Mouse (Mus musculus) spleen, adult 2 months (tissue): Measurements from ENCODE around the gene Ret. TPM values are rescaled to one million over a fixed set of nuclear protein-coding genes. Genes with fewer than 3 reads are reported as not detected.

Experiments
- DNase-seq, 2 experiments: peaks; one replicate each; pipeline versions ENCODE4 v3.0.0 to v3.0.0-alpha.2; 2012 to 2021; ENCODE audit warnings: low spot score in 2 of 2, low read depth in 1 of 2
- H3K27ac ChIP-seq: fragments of 200-500 bp; 2 replicates; pipeline ENCODE4 v1.5.1; 2012; ENCODE audit warnings: low read length, inconsistent platforms; ENCODE audit not compliant: insufficient read depth
- H3K27me3 ChIP-seq: fragments of 200-500 bp; 2 replicates; pipeline ENCODE4 v1.6.1; 2012; ENCODE audit warnings: mild to moderate bottlenecking, moderate library complexity, low read length, inconsistent platforms; ENCODE audit not compliant: control insufficient read depth, insufficient read depth
- H3K36me3 ChIP-seq: fragments of 200-500 bp; 2 replicates; pipeline ENCODE4 v1.6.1; 2012; ENCODE audit warnings: mild to moderate bottlenecking, low read length, inconsistent platforms; ENCODE audit not compliant: control insufficient read depth, insufficient read depth
- H3K4me1 ChIP-seq: fragments of 200-500 bp; 2 replicates; pipeline ENCODE4 v1.6.1; 2011; ENCODE audit warnings: inconsistent platforms; ENCODE audit not compliant: control insufficient read depth, insufficient read depth, insufficient read length
- H3K4me3 ChIP-seq: fragments of 200-500 bp; 2 replicates; pipeline ENCODE4 v1.5.1; 2011; ENCODE audit warnings: mild to moderate bottlenecking, inconsistent platforms; ENCODE audit not compliant: insufficient read depth, insufficient read length; ENCODE audit errors: extremely low read depth
- CTCF ChIP-seq: fragments of 200-500 bp; IDR thresholded peaks from 2 replicates; pipeline ENCODE4 v1.5.1; 2011; ENCODE audit warnings: mild to moderate bottlenecking, inconsistent platforms; ENCODE audit not compliant: insufficient read depth, insufficient read length, insufficient replicate concordance; ENCODE audit errors: extremely low read depth
- POLR2A ChIP-seq: fragments of 200-500 bp; IDR thresholded peaks from 2 replicates; pipeline ENCODE4 v1.6.1; 2011; ENCODE audit warnings: low read depth, low read length, inconsistent platforms
- WGBS: fragments of 180-500 bp; shearing (Covaris S2); methylation state at CpG from one replicate; pipeline ENCODE4 v1.1.7; 2018; 5-methylcytosine and 5-hydroxymethylcytosine counted together
- polyA plus RNA-seq: library from polyadenylated mRNA; depleted of rRNA; stranded (reverse); fragments of >200 nt; gene quantifications from 2 replicates; pipeline ENCODE4 v1.2.3, GENCODE M21; 2012

Ret gene
- polyA plus RNA-seq, 1 experiment, result 0.68 TPM

- Histone ChIP-seq H3K27ac (no peak overlapping the region), H3K27me3 (no peaks in the 10 kb centered on the region), H3K4me1 (no peaks in the 10 kb centered on the region), H3K36me3 (no peaks in the 10 kb centered on the region), H3K4me3 (no peak overlapping the region)
- WGBS, result 89% methylated on average over 8 of the region's 8 CpGs
- no peak for TF ChIP-seq POLR2A
- no peak for TF ChIP-seq CTCF
- no peak for DNase-seq
Observed at GRCm38 (mm10) chr6:118208326-118208725, 10.8 kb upstream of the Ret start.

DNA sequence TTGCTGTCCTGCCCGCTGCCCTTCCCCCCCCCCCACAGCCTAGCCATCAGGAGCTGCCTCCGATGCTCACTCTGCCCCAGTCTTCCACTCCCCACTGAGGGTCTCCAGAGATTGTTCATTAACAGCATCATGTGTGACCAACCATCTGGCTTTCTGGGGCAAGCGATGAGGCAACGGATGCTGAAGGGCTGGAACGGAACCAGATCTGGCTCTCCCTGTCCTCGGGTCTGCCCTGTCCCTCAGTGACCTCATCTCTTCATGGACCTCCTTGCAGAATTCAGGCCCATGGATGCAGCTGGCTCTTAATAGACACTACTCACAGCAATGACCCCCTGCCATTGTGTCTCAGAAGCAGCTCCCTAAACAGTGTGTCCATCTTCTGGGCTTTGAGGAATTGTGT is 8.9 kb upstream of the Ret start:
- no peak overlapping the region for H3K4me3 ChIP-seq
- no peaks in the 10 kb centered on the region for H3K4me1 ChIP-seq
- H3K27me3 ChIP-seq, result no peaks in the 10 kb centered on the region
- TF ChIP-seq POLR2A (no peak), CTCF (no peak)
- 92% methylated on average over 6 of the region's 6 CpGs for WGBS
- H3K27ac ChIP-seq, result no peak overlapping the region
- H3K36me3 ChIP-seq, result no peaks in the 10 kb centered on the region
- DNase-seq, result no peak

DNA sequence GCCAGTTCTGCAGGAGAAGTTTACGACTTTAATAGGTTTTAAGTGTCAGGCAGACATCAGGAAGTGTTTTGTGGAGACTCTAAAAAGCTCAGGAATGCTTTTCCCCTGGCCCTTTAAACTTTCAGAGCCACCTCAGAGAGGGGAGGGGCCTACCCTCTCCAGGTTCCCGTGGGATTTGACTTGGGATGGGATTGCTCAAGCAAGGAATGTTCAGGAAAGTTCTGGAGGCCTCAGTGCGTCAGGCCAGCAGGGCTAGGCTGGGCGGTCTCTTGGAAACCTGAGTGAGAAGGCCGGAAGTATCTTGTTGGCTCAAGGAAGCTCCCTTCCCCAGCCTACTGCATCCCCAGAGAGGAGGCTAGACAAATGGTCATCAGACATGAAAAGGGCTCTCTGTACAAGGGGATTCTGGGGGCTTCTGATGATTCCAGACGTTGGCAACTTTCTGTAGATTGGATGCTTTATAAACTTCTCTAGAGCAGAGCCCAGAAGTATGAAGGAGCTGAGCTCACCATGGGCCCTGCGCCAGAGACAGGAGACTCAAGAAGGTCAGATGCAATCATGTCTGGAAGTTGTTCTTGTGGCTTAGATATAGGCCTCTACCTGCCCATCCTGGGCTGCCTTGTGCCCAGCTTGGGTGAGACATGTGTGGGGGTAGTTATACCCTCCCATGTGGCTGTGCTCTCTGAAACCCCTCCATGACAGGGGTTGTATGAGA is 7.8 kb upstream of the Ret start:
- Histone ChIP-seq H3K27me3 (no peaks in the 10 kb centered on the region), H3K4me1 (no peaks in the 10 kb centered on the region), H3K27ac (no peak overlapping the region), H3K36me3 (no peaks in the 10 kb centered on the region), H3K4me3 (no peak overlapping the region)
- WGBS, result 70% methylated on average over 7 of the region's 7 CpGs
- TF ChIP-seq CTCF, result no peak
- no peak for DNase-seq

DNA sequence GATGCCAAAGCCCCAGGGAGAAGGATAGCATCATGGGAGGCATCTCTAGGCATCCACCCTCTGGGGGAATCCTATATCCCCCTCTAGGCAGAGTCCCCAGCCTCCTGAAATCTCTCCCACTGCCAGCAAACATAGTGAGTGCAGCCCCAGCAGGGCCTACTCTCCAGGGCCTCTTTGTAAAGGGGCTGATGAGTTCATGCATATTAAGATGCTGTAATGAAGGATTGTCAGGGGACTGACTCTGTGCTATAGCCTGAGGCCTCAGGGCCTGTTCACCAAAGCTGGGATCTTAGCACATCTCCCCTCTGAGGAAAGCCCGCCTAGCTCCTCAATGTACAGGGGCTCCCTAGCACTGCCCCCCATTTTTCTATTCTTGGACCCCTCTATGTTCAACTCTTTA is 6.6 kb upstream of the Ret start:
- WGBS, result 91% methylated on average over 1 of the region's 1 CpGs
- DNase-seq, result no peak
- Histone ChIP-seq H3K27ac (no peak overlapping the region), H3K4me1 (no peaks in the 10 kb centered on the region), H3K4me3 (no peak overlapping the region), H3K27me3 (no peaks in the 10 kb centered on the region), H3K36me3 (no peaks in the 10 kb centered on the region)
- TF ChIP-seq POLR2A (no peak), CTCF (no peak)

- Histone ChIP-seq H3K4me1 (peaks cover 4% of the 10 kb centered on the region; the same call in 1 of the 2 replicates), H3K27me3 (peaks cover 11% of the 10 kb centered on the region), H3K36me3 (no peaks in the 10 kb centered on the region), H3K27ac (no peak overlapping the region), H3K4me3 (peak overlapping the region; percentile 39; the same call in 1 of the 2 replicates)
- DNase-seq, result no peak
- under 1% methylated on average over 84 of the region's 84 CpGs for WGBS
- TF ChIP-seq CTCF (no peak), POLR2A (no peak)
Observed at GRCm38 (mm10) chr6:118196751-118197439, 623 bp downstream of the Ret start.

DNA sequence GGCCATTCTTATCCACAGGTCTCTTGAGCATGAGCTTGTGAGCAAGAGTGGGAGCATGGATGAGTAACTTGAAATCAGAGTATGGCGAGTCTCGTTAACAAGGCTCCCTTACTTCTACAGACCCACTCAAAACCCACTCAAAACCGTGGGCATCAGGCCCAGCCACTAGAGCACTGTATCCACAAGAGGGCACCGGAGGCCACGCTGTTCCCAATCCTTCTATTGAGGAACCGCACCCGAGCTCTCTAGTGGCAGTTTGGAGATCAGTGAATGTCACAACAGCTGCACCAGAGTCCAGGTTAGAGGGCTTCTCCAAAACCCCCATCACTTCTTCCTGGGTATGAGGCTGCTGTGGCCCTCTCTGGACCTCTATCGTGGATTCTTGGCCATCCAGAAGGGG is 2.4 kb downstream of the Ret start:
- no peak for TF ChIP-seq POLR2A
- peaks cover 11% of the 10 kb centered on the region for H3K27me3 ChIP-seq
- no peak overlapping the region for H3K4me3 ChIP-seq
- H3K4me1 ChIP-seq, result peaks cover 4% of the 10 kb centered on the region; the same call in 1 of the 2 replicates
- WGBS, result 24% methylated on average over 8 of the region's 8 CpGs
- H3K36me3 ChIP-seq, result no peaks in the 10 kb centered on the region
- DNase-seq, result no peak
- no peak overlapping the region for H3K27ac ChIP-seq

GRCm38 (mm10) chr6:118192882-118193281 is 4.6 kb downstream of the Ret start:
- no peak for DNase-seq
- 7% methylated on average over 3 of the region's 3 CpGs for WGBS
- no peak overlapping the region for H3K27ac ChIP-seq
- TF ChIP-seq CTCF (no peak), POLR2A (no peak)
- H3K4me1 ChIP-seq, result peaks cover 4% of the 10 kb centered on the region
- H3K36me3 ChIP-seq, result no peaks in the 10 kb centered on the region
- H3K27me3 ChIP-seq, result peaks cover 11% of the 10 kb centered on the region
- H3K4me3 ChIP-seq, result no peak overlapping the region
